Mouse (Mus musculus): ENCODE data around the gene Enah. TPM values are rescaled to one million over a fixed set of nuclear protein-coding genes. Genes with fewer than 3 reads are reported as not detected.

Gene Enah
- polyA plus RNA-seq, 1 experiment from 2014 or later, result 37.9 TPM

DNA sequence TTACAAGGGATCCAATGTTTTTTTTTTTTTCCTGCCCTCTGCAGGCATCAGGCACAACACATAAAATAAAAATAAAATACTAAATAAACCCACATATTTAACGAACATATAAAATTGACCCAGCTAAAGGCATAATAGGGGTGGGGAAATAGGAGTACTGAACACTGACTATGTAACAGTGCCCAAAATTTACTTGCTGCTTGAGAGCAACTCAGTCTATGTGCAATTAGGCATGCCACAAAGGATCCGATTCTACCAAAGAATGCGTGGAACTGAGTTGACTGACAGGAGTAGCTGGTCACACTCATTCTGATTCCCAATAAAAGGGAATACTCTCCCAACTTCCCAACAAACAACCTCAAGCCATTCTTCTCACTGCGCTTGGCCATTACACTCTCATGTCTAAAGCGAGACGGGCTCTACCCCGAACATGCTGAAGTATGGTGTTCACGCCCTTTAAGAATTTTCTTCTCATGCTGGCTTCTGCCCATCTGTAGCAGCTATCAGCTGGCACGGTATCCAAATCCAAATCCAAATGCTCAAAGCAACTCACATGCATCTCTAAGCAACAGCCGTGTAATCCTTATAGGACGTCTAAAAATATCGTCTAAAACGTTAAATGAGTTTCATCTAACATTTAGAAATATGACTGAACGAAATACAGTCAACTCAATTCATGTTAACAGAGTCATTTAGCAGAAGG, 39.6 kb downstream of the Enah start:
- no peak for ATAC-seq (ENCODE audit: low FRiP score)

DNA sequence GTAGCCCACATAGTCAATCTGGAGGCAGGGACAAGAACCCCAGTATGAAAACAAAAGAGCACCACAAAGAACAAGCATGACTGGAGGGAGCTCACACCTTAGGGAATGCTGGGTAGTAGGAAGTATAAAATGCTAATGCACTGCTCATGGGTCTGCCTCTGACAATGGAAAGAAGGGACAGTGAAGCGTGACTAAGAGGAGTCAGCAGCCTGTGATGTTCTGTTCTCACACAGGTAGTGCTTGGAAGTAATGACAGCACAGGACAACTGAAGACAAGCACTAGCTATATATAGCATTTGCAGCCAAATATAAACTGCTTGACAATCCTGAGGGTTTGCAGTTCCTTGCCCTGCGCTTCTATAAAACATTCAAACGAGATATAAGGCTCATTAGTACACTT, 44.3 kb downstream of the Enah start:
- Histone ChIP-seq H3K27me3 (no peaks in the 10 kb centered on the region), H3K9me3 (no peaks in the 10 kb centered on the region), H3K27ac (peak overlapping the region; percentile 58), H3K4me2 (no peak overlapping the region), H3K4me1 (replicated peaks) (peaks cover 29% of the 10 kb centered on the region), H3K4me3 (no peak overlapping the region), H3K9ac (no peak overlapping the region), H3K36me3 (no peaks in the 10 kb centered on the region)
- 74% methylated on average over 3 of the region's 3 CpGs for WGBS
- 0 out of 2 replicates have a peak, but pooled peaks have one; percentile 46 for ATAC-seq (ENCODE audit: low FRiP score)

More for the DNA sequence above, 39.6 kb downstream of the Enah start:
- Histone ChIP-seq H3K36me3 (peaks cover 10% of the 10 kb centered on the region), H3K4me3 (no peak overlapping the region), H3K4me2 (no peak overlapping the region), H3K4me1 (replicated peaks) (peaks cover 20% of the 10 kb centered on the region), H3K9me3 (no peaks in the 10 kb centered on the region; the same call in 1 of the 2 replicates), H3K27me3 (no peaks in the 10 kb centered on the region), H3K9ac (no peak overlapping the region), H3K27ac (no peak overlapping the region)
- WGBS, result 81% methylated on average over 14 of the region's 14 CpGs

DNA sequence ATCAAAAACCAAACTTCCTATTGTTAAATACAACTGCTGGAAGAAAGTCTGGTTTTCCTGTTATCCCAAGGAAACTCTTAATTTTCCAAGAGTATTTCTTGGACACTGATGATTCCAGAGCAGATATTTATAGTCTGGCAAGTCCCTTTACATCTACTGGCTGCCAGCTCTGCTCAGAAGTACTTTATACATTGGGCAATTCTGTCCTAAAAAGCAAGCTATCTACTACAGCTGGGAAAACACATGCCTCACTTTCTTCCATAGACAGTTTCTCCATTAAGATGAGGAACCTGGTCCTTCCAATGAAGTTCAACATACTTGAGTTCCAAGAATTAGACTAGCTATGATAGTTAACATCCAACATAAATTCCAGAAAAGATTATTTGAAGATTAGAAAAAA, 44.9 kb downstream of the Enah start:
- Histone ChIP-seq H3K4me2 (no peak overlapping the region), H3K36me3 (no peaks in the 10 kb centered on the region)

DNA sequence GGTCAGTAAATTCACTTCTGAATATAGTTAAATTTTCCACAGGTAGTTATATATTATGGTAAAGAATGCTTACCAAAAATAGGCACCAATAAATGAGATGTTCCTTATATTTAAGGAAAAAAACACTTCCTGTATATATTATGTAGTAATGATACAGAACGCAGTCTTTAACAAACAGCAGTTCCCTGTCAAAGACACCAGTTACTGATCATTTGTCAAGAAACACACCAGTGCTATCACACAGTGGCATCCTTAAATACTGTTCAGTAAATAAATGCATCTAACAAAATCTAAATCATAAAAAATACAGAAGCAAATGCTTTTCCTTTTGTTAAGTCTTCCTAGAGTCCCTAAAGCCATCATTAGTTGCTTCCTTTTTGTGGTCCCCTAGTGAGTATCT, 54.5 kb downstream of the Enah start:
- H3K27me3 ChIP-seq, result no peaks in the 10 kb centered on the region
- H3K4me2 ChIP-seq, result no peak overlapping the region
- H3K4me3 ChIP-seq, result no peak overlapping the region
- peak overlapping the region; percentile 19; the same call in 1 of the 2 replicates for H3K27ac ChIP-seq
- H3K4me1 ChIP-seq (replicated peaks), result peaks cover 32% of the 10 kb centered on the region
- no peaks in the 10 kb centered on the region for H3K9me3 ChIP-seq
- no peak overlapping the region for H3K9ac ChIP-seq
- no peak for ATAC-seq (ENCODE audit: low FRiP score)
- peaks cover 6% of the 10 kb centered on the region; the same call in 1 of the 2 replicates for H3K36me3 ChIP-seq
- WGBS, result 94% methylated on average over 1 of the region's 1 CpGs

More for the DNA sequence above, 44.9 kb downstream of the Enah start:
- Histone ChIP-seq H3K9ac (no peak overlapping the region), H3K27me3 (no peaks in the 10 kb centered on the region), H3K27ac (no peak overlapping the region), H3K4me3 (no peak overlapping the region), H3K4me1 (replicated peaks) (peaks cover 25% of the 10 kb centered on the region), H3K9me3 (no peaks in the 10 kb centered on the region)
- no peak for ATAC-seq (ENCODE audit: low FRiP score)

DNA sequence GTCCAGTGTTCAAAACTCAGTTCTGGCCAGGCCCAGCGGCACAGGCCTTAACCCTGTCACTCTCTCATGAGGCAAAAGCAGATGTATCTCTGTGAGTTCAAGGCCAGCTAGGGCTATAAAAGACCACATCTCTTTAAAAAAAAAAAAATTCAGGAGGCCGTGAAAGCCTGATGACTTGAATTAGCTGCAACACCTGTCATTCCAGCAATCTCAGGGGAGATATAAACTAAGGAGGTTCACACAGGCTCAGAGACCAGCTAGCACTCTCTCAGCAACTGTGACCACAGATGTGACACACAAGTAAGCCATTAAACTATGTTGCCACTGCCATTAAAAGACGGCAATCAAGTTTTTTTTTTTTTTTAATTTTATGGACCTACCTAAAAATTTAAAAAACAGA, 56.0 kb downstream of the Enah start:
- Histone ChIP-seq H3K4me2 (no peak overlapping the region), H3K27ac (no peak overlapping the region; the same call in 1 of the 2 replicates), H3K9ac (no peak overlapping the region), H3K36me3 (peaks cover 6% of the 10 kb centered on the region; the same call in 1 of the 2 replicates), H3K4me1 (replicated peaks) (peaks cover 32% of the 10 kb centered on the region), H3K9me3 (no peaks in the 10 kb centered on the region), H3K27me3 (no peaks in the 10 kb centered on the region), H3K4me3 (no peak overlapping the region)
- ATAC-seq (ENCODE audit: low FRiP score), result no peak
- WGBS, result 61% methylated on average over 3 of the region's 3 CpGs

DNA sequence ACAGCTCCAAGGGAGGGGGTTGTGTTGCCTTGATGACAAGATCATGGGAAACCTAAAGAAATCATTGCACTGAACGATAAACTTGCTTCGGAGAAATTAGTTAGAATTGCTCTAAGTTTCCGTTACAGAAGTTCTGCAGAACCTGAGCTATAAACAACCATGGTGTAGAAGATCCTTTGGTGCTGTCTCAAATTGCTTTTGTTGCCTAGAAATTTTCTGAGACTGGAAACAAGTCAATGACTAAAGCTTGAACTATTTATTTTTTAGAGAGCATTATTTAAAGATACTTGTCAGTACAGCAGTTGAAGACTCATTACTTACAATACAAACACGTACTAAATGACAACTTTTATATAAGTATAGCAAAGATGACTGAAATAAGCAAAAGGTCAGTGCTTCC, 56.4 kb downstream of the Enah start:
- no peak overlapping the region for H3K4me2 ChIP-seq
- H3K27ac ChIP-seq, result no peak overlapping the region
- H3K27me3 ChIP-seq, result no peaks in the 10 kb centered on the region
- no peak overlapping the region for H3K9ac ChIP-seq
- peaks cover 6% of the 10 kb centered on the region; the same call in 1 of the 2 replicates for H3K36me3 ChIP-seq
- H3K4me1 ChIP-seq (replicated peaks), result peaks cover 32% of the 10 kb centered on the region
- 91% methylated on average over 4 of the region's 4 CpGs for WGBS
- no peak for ATAC-seq (ENCODE audit: low FRiP score)
- H3K9me3 ChIP-seq, result no peaks in the 10 kb centered on the region
- H3K4me3 ChIP-seq, result no peak overlapping the region

DNA sequence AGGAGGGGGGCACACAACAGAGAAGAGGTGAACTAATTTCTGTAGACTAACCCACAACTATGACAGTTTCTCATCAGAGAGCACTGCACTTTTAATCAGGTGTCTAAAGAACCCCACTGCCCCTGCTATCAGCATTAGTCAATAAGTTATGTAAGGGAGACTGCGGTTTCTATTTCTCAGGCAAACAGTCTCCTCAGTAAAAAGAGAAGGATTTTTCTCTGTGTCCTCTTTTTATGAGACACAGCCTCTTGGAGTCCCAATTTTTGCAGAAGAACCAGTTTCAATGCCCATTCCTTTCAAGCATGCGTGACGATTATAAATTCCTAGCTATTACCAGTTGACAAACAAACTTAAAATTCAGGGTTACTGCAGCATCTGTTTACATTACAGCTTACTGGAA, 59.4 kb downstream of the Enah start:
- WGBS, result 96% methylated on average over 3 of the region's 3 CpGs
- no peak overlapping the region for H3K4me3 ChIP-seq
- peaks cover 9% of the 10 kb centered on the region; the same call in 1 of the 2 replicates for H3K36me3 ChIP-seq
- no peak for ATAC-seq (ENCODE audit: low FRiP score)
- H3K4me2 ChIP-seq, result no peak overlapping the region
- H3K4me1 ChIP-seq (replicated peaks), result peaks cover 10% of the 10 kb centered on the region; the same call in 1 of the 2 replicates
- H3K9me3 ChIP-seq, result no peaks in the 10 kb centered on the region
- no peak overlapping the region for H3K9ac ChIP-seq
- H3K27me3 ChIP-seq, result no peaks in the 10 kb centered on the region
- H3K27ac ChIP-seq, result no peak overlapping the region

DNA sequence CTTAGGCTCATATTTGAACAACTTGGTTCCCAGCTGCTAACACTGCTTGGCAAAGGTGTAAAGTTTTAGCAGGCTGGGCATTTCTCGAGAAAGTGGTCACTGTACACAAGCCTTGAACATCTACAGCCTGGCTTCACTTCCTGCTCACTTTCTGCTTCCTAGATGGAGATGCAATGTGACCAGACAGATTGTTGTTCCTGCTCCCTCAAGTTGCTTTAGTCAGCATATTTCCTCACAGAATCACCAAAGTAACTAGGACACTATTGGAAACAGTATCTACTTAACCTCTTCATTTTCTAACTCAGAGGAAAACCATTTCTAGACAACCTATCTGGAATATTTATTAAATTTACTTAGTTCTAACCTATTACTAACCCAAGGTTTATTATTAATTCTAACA, 61.4 kb downstream of the Enah start:
- no peak overlapping the region for H3K27ac ChIP-seq
- H3K27me3 ChIP-seq, result no peaks in the 10 kb centered on the region
- WGBS, result 94% methylated on average over 1 of the region's 1 CpGs
- H3K4me1 ChIP-seq (replicated peaks), result no peaks in the 10 kb centered on the region
- H3K4me3 ChIP-seq, result no peak overlapping the region
- peaks cover 9% of the 10 kb centered on the region for H3K36me3 ChIP-seq
- no peak overlapping the region for H3K4me2 ChIP-seq
- H3K9me3 ChIP-seq, result no peaks in the 10 kb centered on the region
- ATAC-seq (ENCODE audit: low FRiP score), result no peak
- no peak overlapping the region for H3K9ac ChIP-seq

DNA sequence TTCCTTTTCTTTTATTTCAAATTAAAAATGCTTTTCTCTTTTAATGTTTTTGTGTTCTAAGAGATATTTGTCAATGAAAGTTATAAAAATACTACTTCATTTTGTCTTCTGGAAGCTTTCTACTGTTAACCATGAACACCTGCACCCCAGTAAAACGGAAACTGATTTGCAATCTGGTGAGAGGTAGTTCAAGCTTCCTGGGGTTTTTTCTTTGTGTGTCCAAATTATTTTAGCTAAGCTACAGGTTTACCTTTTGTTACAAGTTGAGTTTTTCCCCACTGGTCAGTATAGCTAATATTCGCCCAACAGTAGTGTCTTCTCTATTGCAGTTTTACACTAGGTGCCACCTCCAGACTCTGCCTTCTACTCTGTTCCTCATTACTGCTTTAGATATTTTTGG, 62.1 kb downstream of the Enah start:
- H3K9me3 ChIP-seq, result no peaks in the 10 kb centered on the region
- 100% methylated on average over 2 of the region's 2 CpGs for WGBS
- H3K4me2 ChIP-seq, result no peak overlapping the region
- no peak overlapping the region for H3K27ac ChIP-seq
- ATAC-seq (ENCODE audit: low FRiP score), result no peak
- no peaks in the 10 kb centered on the region for H3K4me1 ChIP-seq (replicated peaks)
- no peaks in the 10 kb centered on the region for H3K27me3 ChIP-seq
- peaks cover 9% of the 10 kb centered on the region for H3K36me3 ChIP-seq
- H3K9ac ChIP-seq, result no peak overlapping the region
- H3K4me3 ChIP-seq, result no peak overlapping the region

DNA sequence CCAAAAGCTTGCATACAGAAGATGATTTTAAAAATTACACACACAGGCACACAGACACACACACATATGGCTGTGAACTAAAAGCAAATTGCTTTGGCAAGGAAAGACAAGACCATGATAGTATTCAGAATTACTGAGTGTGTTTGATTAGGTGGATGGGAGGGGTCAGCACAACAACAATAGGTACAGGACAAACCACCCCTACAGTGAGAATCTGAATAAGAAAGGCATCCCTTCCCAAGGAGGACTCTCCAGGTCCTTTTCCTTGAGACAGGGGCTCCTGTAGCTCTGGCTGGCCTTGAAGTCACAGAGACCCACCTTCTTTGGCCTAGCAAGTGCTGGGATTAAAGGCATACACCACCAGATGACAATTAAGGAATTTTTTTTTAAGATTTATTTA, 66.2 kb downstream of the Enah start:
- Histone ChIP-seq H3K4me1 (replicated peaks) (no peaks in the 10 kb centered on the region), H3K27ac (no peak overlapping the region), H3K4me2 (no peak overlapping the region), H3K27me3 (no peaks in the 10 kb centered on the region), H3K4me3 (no peak overlapping the region), H3K9me3 (no peaks in the 10 kb centered on the region), H3K9ac (no peak overlapping the region), H3K36me3 (peaks cover 2% of the 10 kb centered on the region; the same call in 1 of the 2 replicates)
- no peak for ATAC-seq (ENCODE audit: low FRiP score)

DNA sequence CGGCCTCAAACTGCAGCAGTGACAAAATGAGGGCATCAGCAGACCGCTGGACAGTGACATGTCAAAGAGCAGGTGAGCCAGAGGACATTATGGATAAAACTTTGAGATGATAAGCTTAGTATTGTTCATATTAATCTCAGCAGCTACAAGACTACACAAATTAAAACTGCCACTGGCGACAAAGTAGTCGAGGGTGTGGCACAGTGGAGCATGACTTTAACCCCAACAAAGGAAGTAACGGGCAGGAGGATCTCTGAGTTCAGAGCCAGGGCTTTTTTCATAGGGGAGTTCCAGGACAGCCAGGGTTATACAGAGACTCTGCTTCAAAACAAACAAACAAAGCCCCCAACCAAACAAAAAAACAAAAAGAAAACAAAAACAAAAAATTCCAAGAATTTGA, 68.5 kb downstream of the Enah start:
- Histone ChIP-seq H3K4me3 (no peak overlapping the region), H3K9me3 (no peaks in the 10 kb centered on the region), H3K27ac (no peak overlapping the region; the same call in 1 of the 2 replicates), H3K27me3 (no peaks in the 10 kb centered on the region), H3K9ac (no peak overlapping the region), H3K36me3 (peaks cover 9% of the 10 kb centered on the region), H3K4me2 (no peak overlapping the region), H3K4me1 (replicated peaks) (no peaks in the 10 kb centered on the region)
- ATAC-seq (ENCODE audit: low FRiP score), result no peak
- 81% methylated on average over 5 of the region's 5 CpGs for WGBS

DNA sequence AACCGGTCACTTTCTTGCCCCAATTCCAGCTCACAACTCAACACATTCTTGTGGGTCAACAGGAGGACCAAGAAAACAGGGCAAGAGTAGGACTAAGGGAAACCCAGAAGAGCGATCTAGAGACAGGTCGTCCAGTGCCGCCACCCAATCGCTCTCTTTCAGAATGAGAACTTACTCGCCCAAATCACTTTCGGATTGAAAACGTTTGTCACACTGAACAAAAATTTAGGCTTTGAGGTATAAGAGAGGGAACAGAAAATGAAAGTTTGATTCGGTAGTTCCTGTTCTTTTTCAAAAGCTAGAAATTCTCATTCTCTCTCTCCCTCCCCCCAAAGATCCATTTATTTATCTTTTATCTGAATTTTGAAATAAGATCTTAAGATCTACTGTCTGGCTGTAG, 69.1 kb downstream of the Enah start:
- no peak for ATAC-seq (ENCODE audit: low FRiP score)
- WGBS, result 97% methylated on average over 9 of the region's 9 CpGs
- H3K4me2 ChIP-seq, result no peak overlapping the region

DNA sequence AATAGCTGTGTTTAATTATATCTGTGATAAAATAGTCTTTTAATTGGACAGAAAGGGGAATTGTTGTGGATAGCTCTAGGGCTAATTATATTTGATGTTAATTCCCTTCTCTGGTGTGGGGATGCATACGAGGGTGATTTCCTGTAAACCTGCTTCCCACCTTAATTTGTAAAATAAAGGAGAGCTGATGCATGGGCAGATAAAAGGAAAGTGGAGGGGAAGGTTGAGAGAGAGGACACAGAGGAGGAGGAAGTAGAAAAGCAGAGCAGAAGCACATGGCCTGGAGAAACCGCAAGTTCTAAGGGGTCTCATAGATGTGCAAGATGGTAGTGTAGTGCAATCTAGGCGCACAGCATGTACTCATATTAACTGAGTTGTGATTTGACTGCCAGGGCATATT, 71.6 kb downstream of the Enah start:
- no peaks in the 10 kb centered on the region for H3K4me1 ChIP-seq (replicated peaks)
- H3K27ac ChIP-seq, result no peak overlapping the region
- H3K9ac ChIP-seq, result no peak overlapping the region
- H3K9me3 ChIP-seq, result no peaks in the 10 kb centered on the region
- H3K4me3 ChIP-seq, result no peak overlapping the region
- no peaks in the 10 kb centered on the region for H3K27me3 ChIP-seq
- H3K36me3 ChIP-seq, result peaks cover 11% of the 10 kb centered on the region
- 88% methylated on average over 3 of the region's 3 CpGs for WGBS
- no peak overlapping the region for H3K4me2 ChIP-seq
- ATAC-seq (ENCODE audit: low FRiP score), result no peak

More for the DNA sequence above, 69.1 kb downstream of the Enah start:
- H3K36me3 ChIP-seq, result peaks cover 9% of the 10 kb centered on the region
- no peaks in the 10 kb centered on the region for H3K9me3 ChIP-seq
- no peak overlapping the region for H3K9ac ChIP-seq
- no peaks in the 10 kb centered on the region for H3K27me3 ChIP-seq
- no peaks in the 10 kb centered on the region for H3K4me1 ChIP-seq (replicated peaks)
- no peak overlapping the region for H3K27ac ChIP-seq
- no peak overlapping the region for H3K4me3 ChIP-seq
